ENCODE assay signal across 29 mouse cellular contexts in the genomic region with DNA sequence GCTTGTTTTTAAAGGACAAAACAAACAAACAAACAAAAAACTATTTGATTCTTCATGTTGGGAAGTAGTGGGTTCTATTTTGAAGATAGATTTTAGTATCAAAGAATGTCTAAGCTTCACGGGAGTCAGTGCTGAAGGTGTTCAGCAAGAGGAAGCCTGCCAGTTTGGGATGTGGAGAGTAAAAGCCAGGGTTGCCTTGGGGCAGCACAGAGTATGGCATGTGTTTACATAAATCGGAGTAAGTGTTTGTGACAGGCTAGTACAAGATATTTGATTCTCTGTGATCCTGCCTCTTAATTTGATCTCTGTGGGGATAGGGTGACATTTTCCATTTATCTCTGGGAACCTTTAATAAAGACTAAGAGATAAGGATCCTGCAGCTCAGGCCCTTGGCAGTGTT. TPM values are rescaled to one million over a fixed set of nuclear protein-coding genes. Genes with fewer than 3 reads are reported as not detected.
"Had no signal": no experiment of that assay in that cellular context is flagged by ENCODE, and none has a peak within 500 bp of the region (broad histone marks: within the 10 kb centered on the region; RNA-seq: fewer than 3 reads in every experiment).

No protein-coding gene starts in this region.

- H3K27me3 ChIP-seq: heart, embryonic 13.5 days; heart, embryonic 15.5 days; intestine, embryonic 15.5 days; limb, embryonic 12.5 days; liver, embryonic 13.5 days; liver, embryonic 15.5 days had no signal

- H3K9ac ChIP-seq: heart, embryonic 13.5 days; heart, embryonic 15.5 days; hindbrain, embryonic 14.5 days; intestine, embryonic 15.5 days; limb, embryonic 12.5 days; liver, embryonic 13.5 days; liver, embryonic 15.5 days; liver, postnatal 0 days had no signal

- H3K4me2 ChIP-seq: heart, embryonic 11.5 days; heart, embryonic 13.5 days; heart, embryonic 15.5 days; hindbrain, embryonic 14.5 days; intestine, embryonic 15.5 days; limb, embryonic 12.5 days; liver, embryonic 11.5 days; liver, embryonic 13.5 days; liver, embryonic 15.5 days had no signal

- H3K4me1 ChIP-seq: intestine, embryonic 15.5 days; limb, embryonic 10.5 days; limb, embryonic 12.5 days; liver, embryonic 13.5 days; liver, embryonic 15.5 days had no signal

- DNase-seq: gastrocnemius, postnatal 14 days; gastrocnemius, postnatal 36 days; heart, adult 11 months; heart, adult 2 months; heart, postnatal 14 days; heart, postnatal 36 days; kidney, adult 18-20 months; kidney, adult 8-10 months; kidney, postnatal 10 days; kidney, postnatal 25 days; kidney, postnatal 4 days; layer of hippocampus, adult 9-11 months; liver; liver, embryonic 13.5 days; liver, postnatal 0 days had no signal

- H3K9me3 ChIP-seq: heart, embryonic 13.5 days; heart, embryonic 15.5 days; intestine, embryonic 15.5 days; limb, embryonic 10.5 days; limb, embryonic 12.5 days; liver, embryonic 13.5 days; liver, embryonic 15.5 days had no signal

- H3K36me3 ChIP-seq: intestine, embryonic 15.5 days; limb, embryonic 12.5 days; liver, embryonic 13.5 days; liver, embryonic 15.5 days had no signal

- H3K4me3 ChIP-seq: heart, adult 2 months; heart, embryonic 13.5 days; heart, embryonic 15.5 days; intestine, embryonic 15.5 days; left cerebral cortex, adult 2 months; limb, embryonic 10.5 days; limb, embryonic 12.5 days; liver, embryonic 13.5 days; liver, embryonic 15.5 days had no signal

- ATAC-seq: inflammation-experienced regulatory T-cells, adult 6 months; intestine, embryonic 15.5 days; intestine, postnatal 0 days; liver, postnatal 0 days had no signal

- H3K27ac ChIP-seq: heart, adult 2 months; heart, embryonic 13.5 days; heart, embryonic 15.5 days; hindbrain, embryonic 14.5 days; intestine, embryonic 15.5 days; left cerebral cortex, adult 2 months; limb, embryonic 10.5 days; limb, embryonic 12.5 days; liver, embryonic 13.5 days; liver, embryonic 15.5 days had no signal

RNA-seq across cellular contexts. Expression of gene Chgb, which starts 28.7 kb away (rescaled TPM):
- total RNA-seq: hematopoietic stem cell, adult 5-6 weeks had no signal
- polyA plus RNA-seq: gonadal fat pad, adult 2 months; liver, postnatal 0 days had no signal
